Mouse (Mus musculus): ENCODE results near the gene 1700010B08Rik.

Gene 1700010B08Rik

GRCm38 (mm10) chr2:173722251-173722857, 3.1 kb downstream of the 1700010B08Rik start:
- DNase-seq (ENCODE audit: low spot score) = no peak

- no peak for DNase-seq (ENCODE audit: low spot score)
Measured at GRCm38 (mm10) chr2:173724382-173724781, 5.2 kb downstream of the 1700010B08Rik start.

GRCm38 (mm10) chr2:173724940-173725807, 6.0 kb downstream of the 1700010B08Rik start:
- no peak for DNase-seq (ENCODE audit: low spot score)

- no peak for DNase-seq (ENCODE audit: low spot score)
Measured at GRCm38 (mm10) chr2:173725819-173726218, 6.6 kb downstream of the 1700010B08Rik start.

GRCm38 (mm10) chr2:173730444-173730966, 11.3 kb downstream of the 1700010B08Rik start:
- DNase-seq (ENCODE audit: low spot score) = no peak

- no peak for DNase-seq (ENCODE audit: low spot score)
Measured at GRCm38 (mm10) chr2:173734426-173734825, 15.2 kb downstream of the 1700010B08Rik start.

- peak; percentile 99 for DNase-seq (ENCODE audit: low spot score)
Measured at GRCm38 (mm10) chr2:173737222-173737989, 18.2 kb downstream of the 1700010B08Rik start, which contains the start of gene Vapb. TSS of gene Vapb (plus strand) at chr2:173737511.

GRCm38 (mm10) chr2:173738232-173738631, 19.0 kb downstream of the 1700010B08Rik start:
- no peak for DNase-seq (ENCODE audit: low spot score)

- no peak for DNase-seq (ENCODE audit: low spot score)
Measured at GRCm38 (mm10) chr2:173739107-173739506, 19.9 kb downstream of the 1700010B08Rik start.

- DNase-seq (ENCODE audit: low spot score) = no peak
Measured at GRCm38 (mm10) chr2:173742090-173742489, 22.9 kb downstream of the 1700010B08Rik start.

GRCm38 (mm10) chr2:173742744-173743143, 23.5 kb downstream of the 1700010B08Rik start:
- DNase-seq (ENCODE audit: low spot score) = no peak

GRCm38 (mm10) chr2:173744070-173744815, 25.0 kb downstream of the 1700010B08Rik start:
- no peak for DNase-seq (ENCODE audit: low spot score)

GRCm38 (mm10) chr2:173748961-173749659, 29.9 kb downstream of the 1700010B08Rik start:
- DNase-seq (ENCODE audit: low spot score) = no peak

- no peak for DNase-seq (ENCODE audit: low spot score)
Measured at GRCm38 (mm10) chr2:173755433-173756144, 36.4 kb downstream of the 1700010B08Rik start.

GRCm38 (mm10) chr2:173757624-173758155, 38.5 kb downstream of the 1700010B08Rik start:
- no peak for DNase-seq (ENCODE audit: low spot score)

- DNase-seq (ENCODE audit: low spot score) = no peak
Measured at GRCm38 (mm10) chr2:173760607-173761006, 41.4 kb downstream of the 1700010B08Rik start.

GRCm38 (mm10) chr2:173764629-173765028, 45.4 kb downstream of the 1700010B08Rik start:
- no peak for DNase-seq (ENCODE audit: low spot score)

- DNase-seq (ENCODE audit: low spot score) = no peak
Measured at GRCm38 (mm10) chr2:173767959-173768595, 48.9 kb downstream of the 1700010B08Rik start.

GRCm38 (mm10) chr2:173769183-173769582, 50.0 kb downstream of the 1700010B08Rik start:
- no peak for DNase-seq (ENCODE audit: low spot score)
